Mouse (Mus musculus) lung, postnatal 0 days (tissue): ENCODE measurements around the gene Cic.

Source experiments
- CTCF ChIP-seq: IDR thresholded peaks from 2 replicates; pipeline ENCODE4 v1.5.1; 2016; ENCODE audit warnings: antibody characterized with exemption, mild to moderate bottlenecking
- EP300 ChIP-seq: IDR thresholded peaks from 2 replicates; pipeline ENCODE4 v1.6.1; 2016; ENCODE audit warnings: antibody characterized with exemption, mild to moderate bottlenecking, control low read depth

DNA sequence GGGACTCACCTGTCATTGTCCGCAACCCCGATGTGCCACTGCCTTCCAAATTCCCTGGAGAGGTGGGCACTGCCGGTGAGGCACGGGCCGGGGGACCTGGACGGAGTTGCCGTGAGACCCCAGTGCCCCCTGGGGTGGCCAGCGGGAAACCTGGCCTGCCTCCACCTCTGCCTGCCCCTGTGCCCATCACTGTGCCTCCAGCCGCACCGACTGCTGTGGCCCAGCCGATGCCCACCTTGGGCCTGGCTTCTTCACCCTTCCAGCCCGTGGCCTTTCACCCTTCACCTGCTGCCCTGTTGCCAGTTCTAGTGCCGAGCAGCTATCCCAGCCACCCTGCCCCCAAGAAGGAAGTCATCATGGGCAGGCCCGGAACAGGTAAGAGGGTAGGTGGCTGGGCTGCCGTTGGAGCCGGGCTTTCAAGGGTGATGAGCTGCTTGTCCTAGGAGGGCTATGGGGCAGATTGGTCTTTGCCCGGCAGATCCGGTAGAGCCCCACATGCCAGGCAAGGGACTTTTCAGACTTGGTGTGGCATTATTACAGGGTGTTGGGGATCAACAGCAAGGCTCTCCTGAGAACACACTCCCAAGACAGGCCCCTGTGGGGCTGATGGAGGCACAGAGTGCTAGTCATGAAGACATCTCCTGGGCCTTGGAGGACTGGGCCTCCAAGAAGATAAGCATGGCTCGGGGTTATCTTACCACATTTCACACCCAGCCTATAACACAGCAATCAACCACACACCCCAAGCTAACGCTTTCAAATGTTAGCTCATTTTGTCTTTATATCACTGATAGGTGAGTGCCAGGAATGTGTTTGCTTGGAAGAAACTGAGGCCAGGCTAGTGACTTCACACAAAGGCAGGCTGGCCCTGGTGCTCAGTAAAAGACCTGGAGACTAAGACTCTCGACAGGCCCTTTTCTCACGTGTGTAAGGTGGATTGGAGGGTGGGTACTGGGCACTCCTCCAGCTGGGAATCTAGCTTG, 6.0 kb downstream of the Cic start:
- TF ChIP-seq CTCF, result no peak
- no peak for TF ChIP-seq EP300
